Mouse (Mus musculus) layer of hippocampus, postnatal 36 days (tissue): ENCODE data around the gene Dpep2nb. TPM values are rescaled to one million over a fixed set of nuclear protein-coding genes. Genes with fewer than 3 reads are reported as not detected.
A peak's percentile ranks its signal among the peaks of the same experiment; 100 is the strongest.

Experiments
- DNase-seq, 2 experiments: peaks; one replicate each; pipeline ENCODE4 v3.0.0; 2022
- microRNA-seq, 2 experiments: library from miRNA; unstranded; fragments of <30 nt; microRNA quantifications; one replicate each; pipeline ENCODE4 v1.2.0; 2021
- total RNA-seq, 2 experiments: library from RNA; stranded (reverse); gene quantifications; 2 replicates each; pipeline ENCODE4 v1.2.3; 2021

Dpep2nb gene
- total RNA-seq, 2 experiments from 2014 or later: 0.32 TPM; not detected in 1

GRCm38 (mm10) chr8:105959350-105959749, 46.4 kb downstream of the Dpep2nb start:
- DNase-seq: no peak

DNA sequence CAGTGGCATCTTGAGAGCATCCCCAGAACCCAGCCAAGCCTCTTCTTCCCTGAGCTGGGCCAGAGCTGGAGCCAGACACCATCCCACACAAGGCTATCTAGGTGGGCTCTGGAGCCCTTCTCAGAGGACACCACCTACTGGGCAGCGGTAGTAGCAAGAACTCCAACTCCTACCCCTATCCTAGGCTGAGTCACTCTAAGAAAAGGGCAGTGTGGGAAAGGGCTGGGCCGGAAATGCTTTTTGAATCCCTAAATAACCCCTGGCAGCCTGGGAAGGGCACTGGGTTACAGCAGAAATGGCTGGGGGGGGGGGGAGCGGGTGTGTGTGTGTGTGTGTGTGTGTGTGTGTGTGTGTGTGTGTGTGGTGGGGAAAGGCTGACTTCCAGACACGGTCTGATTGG, 48.0 kb downstream of the Dpep2nb start:
- DNase-seq: no peak

GRCm38 (mm10) chr8:105956556-105956955, 49.2 kb downstream of the Dpep2nb start:
- DNase-seq: no peak

DNA sequence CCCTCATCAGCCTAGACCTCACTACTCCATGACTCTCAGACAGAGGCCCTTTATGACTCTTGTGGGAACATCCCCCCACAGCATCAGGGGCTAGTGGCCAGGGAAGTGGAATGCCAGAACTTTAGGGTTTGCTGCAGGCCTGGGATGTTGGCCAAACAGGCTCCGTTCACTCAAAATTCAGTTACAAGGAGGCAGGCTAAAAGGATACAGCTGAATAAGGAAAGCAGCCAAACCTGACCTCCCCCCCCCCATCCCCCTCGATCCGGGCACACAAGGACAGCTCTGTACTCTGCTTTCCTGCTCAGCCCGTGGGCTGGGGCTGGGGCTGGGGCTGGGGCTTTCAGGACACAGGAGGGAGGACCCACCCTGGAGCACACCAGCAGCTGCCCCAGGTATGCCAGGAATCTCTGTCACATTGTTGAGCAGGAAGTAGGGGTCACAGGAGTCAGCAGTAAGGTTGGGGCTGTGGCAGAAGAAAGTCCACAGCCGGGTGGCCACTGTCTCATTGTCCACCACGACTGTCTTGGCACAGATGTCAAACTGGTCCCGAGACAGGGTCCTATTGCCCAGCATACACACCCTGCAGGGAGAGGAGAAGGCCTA, 54.6 kb downstream of the Dpep2nb start:
- DNase-seq: peak; percentile 61 to 62

DNA sequence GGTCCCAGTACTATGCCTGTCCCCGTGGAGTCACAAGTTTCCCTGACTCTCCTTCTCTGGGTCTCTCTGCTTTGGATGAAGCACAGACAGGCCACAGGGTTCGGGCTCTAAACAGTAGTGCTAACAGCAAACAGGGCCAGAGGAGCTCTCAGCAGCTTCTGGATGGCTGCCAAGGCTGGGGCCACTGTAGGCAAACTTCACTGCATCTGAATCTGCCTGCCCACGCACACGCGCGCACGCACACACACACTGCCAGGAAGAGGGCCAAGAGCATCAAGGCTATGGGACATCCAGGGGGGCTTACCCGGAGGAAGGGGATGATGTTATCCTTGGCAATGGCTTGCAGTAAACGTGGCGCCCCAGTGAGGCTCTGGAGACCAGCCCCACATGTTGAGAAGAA, 56.4 kb downstream of the Dpep2nb start:
- peak; percentile 43 to 44 for DNase-seq

Small RNA genes within 50 kb of the gene (microRNA-seq; reads per million reads assigned to microRNA genes)
- 0 to 0.21 reads per million in 2 experiments for gene Mir7074

Other genes with a start within 250 kb of the Dpep2nb start
- gene Gfod2, start 247.3 kb downstream of the Dpep2nb start, total RNA-seq: 10 to 100 TPM; 21.9 to 22.5 TPM
- gene Ranbp10, start 178.6 kb downstream of the Dpep2nb start, total RNA-seq: 10 to 100 TPM; 24.4 to 27.6 TPM
- gene Tsnaxip1, start 178.2 kb downstream of the Dpep2nb start, total RNA-seq: under 1 TPM in 1 of 2 experiments, not detected in 1; 0.22 TPM
- 10 to 100 TPM; 14.2 to 15.2 TPM for gene Cenpt, start 152.7 kb downstream of the Dpep2nb start, total RNA-seq
- gene Thap11, start 150.8 kb downstream of the Dpep2nb start, total RNA-seq: 10 to 100 TPM; 42.2 to 42.3 TPM
- 10 to 100 TPM; 27.6 to 36.3 TPM for gene Nutf2, start 145.4 kb downstream of the Dpep2nb start, total RNA-seq
- 10 to 100 TPM; 59.2 to 68.2 TPM for gene Edc4, start 125.1 kb downstream of the Dpep2nb start, total RNA-seq
- 1 to 10 TPM in 1 of 2 experiments, under 1 TPM in 1; 1.00 to 3.0 TPM for gene Nrn1l, start 112.4 kb downstream of the Dpep2nb start, total RNA-seq
- gene Pskh1, start 105.5 kb downstream of the Dpep2nb start, total RNA-seq: 1 to 10 TPM; 7.7 to 8.3 TPM
- gene Ctrl, start 72.1 kb downstream of the Dpep2nb start, total RNA-seq: 1 to 10 TPM; 1.6 TPM
- 10 to 100 TPM; 57.0 to 69.0 TPM for gene Psmb10, start 67.5 kb downstream of the Dpep2nb start, total RNA-seq
- gene Lcat, start 62.6 kb downstream of the Dpep2nb start, total RNA-seq: 10 to 100 TPM; 41.7 to 45.8 TPM
- gene Slc12a4, start 39.9 kb downstream of the Dpep2nb start, total RNA-seq: 10 to 100 TPM; 20.5 to 20.7 TPM
- gene Dpep3, start 26.5 kb downstream of the Dpep2nb start, total RNA-seq: not detected
- 10 to 100 TPM; 18.9 to 22.6 TPM for gene Dus2, start 14.6 kb downstream of the Dpep2nb start, total RNA-seq
- 10 to 100 TPM; 11.5 to 14.6 TPM for gene Ddx28, start 5.9 kb upstream of the Dpep2nb start, total RNA-seq
- gene Nfatc3, start 52.9 kb upstream of the Dpep2nb start, total RNA-seq: 10 to 100 TPM; 11.1 to 11.9 TPM
- not detected for gene Esrp2, start 131.0 kb upstream of the Dpep2nb start, total RNA-seq
- gene Pla2g15, start 144.4 kb upstream of the Dpep2nb start, total RNA-seq: 10 to 100 TPM; 23.8 to 26.0 TPM
- gene Slc7a6, start 162.9 kb upstream of the Dpep2nb start, total RNA-seq: 10 to 100 TPM; 22.2 to 32.7 TPM
- 10 to 100 TPM; 23.5 to 23.9 TPM for gene Slc7a6os, start 205.0 kb upstream of the Dpep2nb start, total RNA-seq
- 10 to 100 TPM; 33.8 to 36.8 TPM for gene Prmt7, start 205.0 kb upstream of the Dpep2nb start, total RNA-seq